Mouse (Mus musculus) embryonic facial prominence, embryonic 15.5 days (tissue): ENCODE data around the gene Mical3. TPM values are rescaled to one million over a fixed set of nuclear protein-coding genes. Genes with fewer than 3 reads are reported as not detected.

Experiments used
- ATAC-seq: fragments of 200-750 bp; cut with Nextera tagmentation; 2 replicates; pipeline ENCODE4 v1.8.0; 2017; ENCODE audit warnings: low read depth, moderate TSS enrichment; ENCODE audit not compliant: insufficient number of reproducible peaks, low FRiP score, low TSS enrichment
- H3K27ac ChIP-seq: fragments of 300-500 bp; sonication (generic); replicated peaks from 2 replicates; pipeline ENCODE4 v1.5.1; 2015; ENCODE audit warnings: mild to moderate bottlenecking, inconsistent platforms
- H3K27me3 ChIP-seq: fragments of 300-500 bp; sonication (generic); 2 replicates; pipeline ENCODE4 v1.6.1; 2015; ENCODE audit warnings: inconsistent platforms
- H3K36me3 ChIP-seq: fragments of 300-500 bp; sonication (generic); 2 replicates; pipeline ENCODE4 v1.6.1; 2015; ENCODE audit warnings: mild to moderate bottlenecking, inconsistent platforms
- H3K4me1 ChIP-seq: fragments of 300-500 bp; sonication (generic); 2 replicates; pipeline ENCODE4 v1.6.1; 2015; ENCODE audit warnings: inconsistent platforms
- H3K4me2 ChIP-seq: fragments of 300-500 bp; sonication (generic); replicated peaks from 2 replicates; pipeline ENCODE4 v1.6.1; 2015; ENCODE audit warnings: mild to moderate bottlenecking, inconsistent platforms
- H3K4me3 ChIP-seq: fragments of 300-500 bp; sonication (generic); replicated peaks from 2 replicates; pipeline ENCODE4 v1.5.1; 2015; ENCODE audit warnings: mild to moderate bottlenecking, inconsistent platforms
- H3K9ac ChIP-seq: fragments of 300-500 bp; sonication (generic); 2 replicates; pipeline ENCODE4 v1.6.1; 2015; ENCODE audit warnings: inconsistent platforms
- H3K9me3 ChIP-seq: fragments of 300-500 bp; sonication (generic); replicated peaks from 2 replicates; pipeline ENCODE4 v1.6.1; 2016; ENCODE audit warnings: inconsistent platforms
- WGBS: fragments of 180-500 bp; shearing (Covaris S2); methylation state at CpG from one replicate; pipeline ENCODE4 v1.1.7; 2015; 5-methylcytosine and 5-hydroxymethylcytosine counted together
- polyA plus RNA-seq: library from polyadenylated mRNA; unstranded; fragments of >200 nt; fragmentation: Nextera tagmentation; extraction: Ambion mirVana; gene quantifications from 2 replicates; pipeline ENCODE4 v1.2.1, GENCODE M21; 2015

The Mical3 gene
- polyA plus RNA-seq, 1 experiment from 2014 or later, result 11.5 TPM

- no peak overlapping the region for H3K4me2 ChIP-seq
- H3K4me3 ChIP-seq, result no peak overlapping the region
- H3K27ac ChIP-seq, result no peak overlapping the region
- no peak for ATAC-seq
- H3K36me3 ChIP-seq, result no peaks in the 10 kb centered on the region
- WGBS, result 50% methylated on average over 13 of the region's 13 CpGs
- peaks cover 32% of the 10 kb centered on the region for H3K4me1 ChIP-seq
- H3K27me3 ChIP-seq, result no peaks in the 10 kb centered on the region
- H3K9ac ChIP-seq, result no peak overlapping the region
- H3K9me3 ChIP-seq, result no peaks in the 10 kb centered on the region
Observed at GRCm38 (mm10) chr6:121145010-121145604, 14.3 kb upstream of the Mical3 start.

GRCm38 (mm10) chr6:121144066-121144465, 13.3 kb upstream of the Mical3 start:
- Histone ChIP-seq H3K9me3 (no peaks in the 10 kb centered on the region), H3K27ac (no peak overlapping the region), H3K4me3 (no peak overlapping the region), H3K9ac (no peak overlapping the region), H3K36me3 (no peaks in the 10 kb centered on the region), H3K27me3 (no peaks in the 10 kb centered on the region), H3K4me2 (no peak overlapping the region), H3K4me1 (peaks cover 27% of the 10 kb centered on the region)
- no peak for ATAC-seq
- WGBS, result 59% methylated on average over 4 of the region's 4 CpGs

GRCm38 (mm10) chr6:121143439-121143838, 12.6 kb upstream of the Mical3 start:
- Histone ChIP-seq H3K4me2 (no peak overlapping the region), H3K36me3 (no peaks in the 10 kb centered on the region), H3K9me3 (no peaks in the 10 kb centered on the region), H3K27ac (no peak overlapping the region), H3K9ac (no peak overlapping the region), H3K4me3 (no peak overlapping the region), H3K27me3 (no peaks in the 10 kb centered on the region), H3K4me1 (peaks cover 27% of the 10 kb centered on the region)
- 73% methylated on average over 8 of the region's 8 CpGs for WGBS
- ATAC-seq, result no peak

GRCm38 (mm10) chr6:121142298-121142697, 11.5 kb upstream of the Mical3 start:
- Histone ChIP-seq H3K27me3 (no peaks in the 10 kb centered on the region), H3K36me3 (no peaks in the 10 kb centered on the region), H3K9me3 (no peaks in the 10 kb centered on the region), H3K4me2 (no peak overlapping the region), H3K27ac (no peak overlapping the region), H3K4me1 (peaks cover 22% of the 10 kb centered on the region), H3K9ac (no peak overlapping the region), H3K4me3 (no peak overlapping the region)
- ATAC-seq, result no peak
- 86% methylated on average over 7 of the region's 7 CpGs for WGBS

- H3K4me3 ChIP-seq, result no peak overlapping the region
- no peak overlapping the region for H3K27ac ChIP-seq
- H3K9me3 ChIP-seq, result no peaks in the 10 kb centered on the region
- H3K36me3 ChIP-seq, result no peaks in the 10 kb centered on the region
- no peak for ATAC-seq
- H3K27me3 ChIP-seq, result no peaks in the 10 kb centered on the region
- H3K9ac ChIP-seq, result no peak overlapping the region
- no peak overlapping the region for H3K4me2 ChIP-seq
- WGBS, result 80% methylated on average over 1 of the region's 1 CpGs
- peaks cover 4% of the 10 kb centered on the region for H3K4me1 ChIP-seq
Observed at GRCm38 (mm10) chr6:121139271-121139670, 8.5 kb upstream of the Mical3 start.

GRCm38 (mm10) chr6:121138338-121139040, 7.7 kb upstream of the Mical3 start:
- no peak for ATAC-seq
- H3K27ac ChIP-seq, result no peak overlapping the region
- 85% methylated on average over 12 of the region's 12 CpGs for WGBS
- H3K4me1 ChIP-seq, result no peaks in the 10 kb centered on the region; the same call in 1 of the 2 replicates
- no peaks in the 10 kb centered on the region for H3K27me3 ChIP-seq
- no peak overlapping the region for H3K9ac ChIP-seq
- no peak overlapping the region for H3K4me3 ChIP-seq
- no peak overlapping the region for H3K4me2 ChIP-seq
- H3K9me3 ChIP-seq, result no peaks in the 10 kb centered on the region
- H3K36me3 ChIP-seq, result no peaks in the 10 kb centered on the region

GRCm38 (mm10) chr6:121137222-121137621, 6.4 kb upstream of the Mical3 start:
- Histone ChIP-seq H3K9me3 (no peaks in the 10 kb centered on the region), H3K27ac (no peak overlapping the region), H3K4me3 (no peak overlapping the region), H3K4me1 (no peaks in the 10 kb centered on the region; the same call in 1 of the 2 replicates), H3K27me3 (peaks cover 7% of the 10 kb centered on the region; the same call in 1 of the 2 replicates), H3K4me2 (no peak overlapping the region), H3K9ac (no peak overlapping the region), H3K36me3 (no peaks in the 10 kb centered on the region)
- 47% methylated on average over 6 of the region's 6 CpGs for WGBS
- peak; percentile 2; the same call in 1 of the 2 replicates for ATAC-seq

- no peaks in the 10 kb centered on the region for H3K36me3 ChIP-seq
- H3K9me3 ChIP-seq, result no peaks in the 10 kb centered on the region
- H3K27me3 ChIP-seq, result peaks cover 21% of the 10 kb centered on the region; the same call in 1 of the 2 replicates
- no peak overlapping the region for H3K4me3 ChIP-seq
- H3K9ac ChIP-seq, result no peak overlapping the region
- 45% methylated on average over 5 of the region's 5 CpGs for WGBS
- ATAC-seq, result no peak
- no peak overlapping the region for H3K4me2 ChIP-seq
- H3K27ac ChIP-seq, result no peak overlapping the region
- H3K4me1 ChIP-seq, result peaks cover 13% of the 10 kb centered on the region
Observed at GRCm38 (mm10) chr6:121134884-121135283, 4.1 kb upstream of the Mical3 start.

GRCm38 (mm10) chr6:121134249-121134648, 3.5 kb upstream of the Mical3 start:
- 38% methylated on average over 3 of the region's 3 CpGs for whole genome bisulfite sequencing
- Histone ChIP-seq H3K4me3 (no peak overlapping the region), H3K4me2 (no peak overlapping the region)

GRCm38 (mm10) chr6:121130039-121130705, 627 bp downstream of the Mical3 start:
- no peaks in the 10 kb centered on the region for H3K36me3 ChIP-seq
- peak overlapping the region; percentile 18; the same call in 1 of the 2 replicates for H3K9ac ChIP-seq
- WGBS, result under 1% methylated on average over 32 of the region's 32 CpGs
- H3K4me3 ChIP-seq, result peak overlapping the region; percentile 43
- H3K4me1 ChIP-seq, result peaks cover 17% of the 10 kb centered on the region
- H3K27me3 ChIP-seq, result peaks cover 21% of the 10 kb centered on the region; the same call in 1 of the 2 replicates
- H3K4me2 ChIP-seq, result peak overlapping the region; percentile 72
- peak; percentile 85 for ATAC-seq
- H3K9me3 ChIP-seq, result no peaks in the 10 kb centered on the region
- peak overlapping the region; percentile 51; the same call in 1 of the 2 replicates for H3K27ac ChIP-seq

More at GRCm38 (mm10) chr6:121134249-121134648, 3.5 kb upstream of the Mical3 start:
- peaks cover 17% of the 10 kb centered on the region for H3K4me1 ChIP-seq
- no peak for ATAC-seq
- H3K27me3 ChIP-seq, result peaks cover 21% of the 10 kb centered on the region; the same call in 1 of the 2 replicates
- no peak overlapping the region for H3K27ac ChIP-seq
- H3K9ac ChIP-seq, result no peak overlapping the region
- H3K9me3 ChIP-seq, result no peaks in the 10 kb centered on the region
- H3K36me3 ChIP-seq, result no peaks in the 10 kb centered on the region

- H3K9ac ChIP-seq, result peak overlapping the region; percentile 18; the same call in 1 of the 2 replicates
- WGBS, result 5% methylated on average over 21 of the region's 21 CpGs
- peak; percentile 46; the same call in 1 of the 2 replicates for ATAC-seq
Observed at GRCm38 (mm10) chr6:121129506-121129905, 1.3 kb downstream of the Mical3 start.

More at GRCm38 (mm10) chr6:121129506-121129905, 1.3 kb downstream of the Mical3 start:
- Histone ChIP-seq H3K4me1 (peaks cover 17% of the 10 kb centered on the region), H3K9me3 (no peaks in the 10 kb centered on the region), H3K4me2 (peak overlapping the region; percentile 72), H3K4me3 (peak overlapping the region; percentile 43), H3K27me3 (peaks cover 21% of the 10 kb centered on the region; the same call in 1 of the 2 replicates), H3K27ac (peak overlapping the region; percentile 51; the same call in 1 of the 2 replicates), H3K36me3 (no peaks in the 10 kb centered on the region)
